Mouse (Mus musculus): ENCODE results near the gene Tceanc2.

The Tceanc2 gene

GRCm38 (mm10) chr4:107084858-107085257 is 94.1 kb downstream of the Tceanc2 start:
- no peak for DNase-seq (ENCODE audit: low spot score in 2 of 2)

- no peak for DNase-seq (ENCODE audit: low spot score in 2 of 2)
Observed at GRCm38 (mm10) chr4:107084343-107084742, 94.6 kb downstream of the Tceanc2 start.

Measured in urinary bladder, adult 18-20 months (tissue).